Mouse (Mus musculus): ENCODE results near the gene Tmem186.

Tmem186 gene

DNA sequence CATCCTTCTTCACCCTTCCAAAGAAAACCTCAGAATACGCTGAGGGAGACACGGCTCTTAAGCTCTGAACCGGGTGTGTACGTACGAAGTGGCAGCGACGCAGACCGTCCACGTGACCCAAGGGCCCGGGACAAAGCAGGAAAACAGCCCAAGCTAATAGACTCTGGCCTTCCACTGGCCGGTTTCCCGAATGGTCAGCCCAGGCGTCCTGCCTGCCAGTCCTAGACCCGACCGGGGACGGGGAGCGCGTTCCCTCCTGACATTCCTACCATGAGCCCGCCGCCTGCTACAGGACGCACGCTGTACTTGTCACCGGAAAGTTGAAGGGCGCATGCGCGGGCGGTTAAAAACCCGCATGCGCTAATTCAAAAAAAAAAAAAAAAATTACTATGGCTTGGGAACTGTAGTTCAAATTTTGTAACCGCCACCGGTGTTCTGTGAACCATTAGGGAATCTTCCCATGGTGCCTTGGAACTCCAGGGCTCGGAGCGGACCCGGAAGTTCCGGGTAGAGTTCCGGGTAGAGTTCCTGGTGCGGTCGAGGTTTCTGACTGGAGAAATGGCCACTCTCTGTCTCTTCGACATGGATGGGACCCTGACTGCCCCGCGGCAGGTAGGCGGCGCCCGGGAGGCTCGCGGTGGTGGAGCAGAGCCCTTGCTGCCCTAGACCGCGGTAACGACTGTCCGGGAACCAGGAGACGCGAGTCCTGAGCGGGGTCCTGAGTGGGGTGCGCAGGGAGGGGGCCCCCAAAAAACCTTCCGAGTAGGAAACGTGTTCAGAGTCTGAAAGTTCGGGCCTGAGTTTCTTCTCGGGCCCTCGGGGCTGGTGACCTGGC lies at the start of gene Tmem186, which contains the start of gene Pmm2:
Tmem186 (minus strand) TSS at position 496 of the 835 bp plus-strand sequence.
Pmm2 (plus strand) TSS at position 458 of the 835 bp plus-strand sequence.
- DNase-seq: peak; percentile 78 to 84

DNA sequence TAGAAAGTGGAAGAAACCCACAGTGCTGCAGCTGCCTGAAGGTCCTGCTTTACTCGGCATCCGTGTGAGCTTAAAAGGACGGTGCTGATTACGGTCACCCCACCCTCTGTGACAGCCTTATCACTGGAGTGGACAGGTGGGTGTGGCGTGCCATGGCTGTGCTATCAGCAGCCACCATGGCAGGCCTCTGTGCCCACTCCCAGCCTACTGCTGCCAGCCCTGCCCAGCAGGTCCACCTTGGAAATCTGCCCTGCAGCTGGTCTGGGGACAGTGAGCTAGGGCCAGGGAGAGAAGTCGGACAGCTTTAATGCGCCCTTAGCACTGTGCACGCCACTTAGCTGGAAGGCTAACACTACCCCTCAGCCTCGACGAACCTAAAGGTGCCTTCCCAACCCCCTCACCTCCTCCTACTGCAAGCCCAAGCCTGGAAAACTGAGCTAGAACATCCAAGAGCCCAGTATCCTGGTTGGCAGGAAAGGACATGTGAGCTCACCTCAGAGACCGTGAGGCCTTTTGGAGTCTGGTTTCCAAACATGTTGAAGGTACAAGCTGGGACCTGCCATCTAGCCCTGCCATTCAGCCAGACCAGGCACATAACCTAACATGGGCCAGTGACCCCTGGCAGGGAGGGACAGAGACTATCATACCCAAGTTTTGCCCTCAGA lies 49.5 kb upstream of the Tmem186 start:
- no peak for DNase-seq

DNA sequence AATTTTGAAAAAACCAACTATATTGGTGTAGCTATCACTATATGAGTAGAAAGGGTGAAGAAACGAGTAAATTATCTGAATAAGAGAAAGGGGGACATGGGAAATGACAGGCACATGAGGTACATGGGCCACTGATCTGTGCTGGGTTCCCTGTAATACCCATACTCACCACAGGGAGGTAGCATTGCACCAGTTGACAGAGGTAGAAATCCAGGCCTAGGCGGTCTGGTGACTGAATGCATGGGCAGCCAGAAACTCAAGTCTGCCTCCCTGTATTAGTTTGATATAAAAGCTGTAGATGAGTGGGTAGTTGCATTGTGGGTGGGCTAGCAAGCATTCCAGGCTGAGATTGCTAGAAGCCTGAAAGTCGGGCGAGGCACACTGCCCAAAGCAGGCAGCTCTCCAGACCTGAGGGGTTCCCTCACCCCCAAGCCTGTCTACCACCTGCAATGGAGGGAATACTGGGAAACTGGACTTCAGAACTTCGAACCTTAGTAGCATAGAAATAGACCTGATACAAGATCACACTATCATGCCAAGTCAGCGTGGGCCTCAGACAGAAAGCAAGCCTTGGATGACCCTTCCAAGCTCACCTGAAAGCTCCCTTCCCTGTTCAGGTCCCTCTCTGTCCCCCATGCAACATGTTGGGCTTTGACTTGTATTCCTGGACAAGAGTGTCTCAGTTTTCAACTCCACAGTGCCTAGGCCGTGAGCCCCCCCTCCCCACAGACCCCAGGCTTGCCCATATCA lies 48.8 kb upstream of the Tmem186 start:
- peak; percentile 86 to 89 for DNase-seq

DNA sequence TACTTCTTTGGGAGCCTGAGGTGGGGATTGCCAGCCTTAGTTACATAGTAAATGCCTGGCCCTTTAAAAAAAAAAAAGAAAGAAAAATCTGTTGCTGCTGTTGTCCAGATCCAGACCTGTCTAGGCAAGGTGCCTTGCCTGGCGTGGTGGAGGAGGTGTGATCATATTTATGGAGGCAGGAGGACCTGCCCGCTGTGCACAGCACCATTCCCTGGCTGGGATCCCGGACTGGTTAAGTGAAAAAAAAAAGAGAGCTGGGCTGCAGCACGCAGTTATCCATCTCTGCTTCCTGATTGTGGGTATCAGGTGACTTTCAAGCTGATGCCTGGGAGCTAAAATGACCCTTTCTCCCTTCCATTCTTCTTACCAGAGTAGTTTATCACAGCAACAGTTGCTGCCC lies 47.6 kb upstream of the Tmem186 start:
- DNase-seq: no peak

DNA sequence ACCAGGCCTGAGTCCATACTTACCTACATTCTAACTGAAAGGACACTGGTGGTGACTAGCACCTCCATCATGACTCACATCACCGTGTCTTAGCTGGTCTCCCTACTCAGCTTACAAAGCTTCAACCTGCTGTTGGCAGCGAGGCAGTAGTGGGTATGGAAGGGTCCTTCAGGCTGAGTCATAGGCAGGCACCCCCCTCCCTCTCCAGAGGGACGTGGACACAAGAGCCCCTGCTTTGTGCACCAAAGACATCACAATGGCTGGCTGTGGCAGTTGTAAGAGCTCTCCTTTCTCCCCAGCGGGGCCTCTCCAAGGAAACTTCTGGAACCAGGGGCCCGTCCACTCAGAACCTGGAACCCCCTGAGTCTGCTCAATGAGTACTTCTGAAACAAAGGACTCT lies 43.0 kb upstream of the Tmem186 start, which contains the start of gene Gm5767:
Gm5767 (plus strand) TSS at position 301 of the 400 bp plus-strand sequence.
- DNase-seq: no peak

DNA sequence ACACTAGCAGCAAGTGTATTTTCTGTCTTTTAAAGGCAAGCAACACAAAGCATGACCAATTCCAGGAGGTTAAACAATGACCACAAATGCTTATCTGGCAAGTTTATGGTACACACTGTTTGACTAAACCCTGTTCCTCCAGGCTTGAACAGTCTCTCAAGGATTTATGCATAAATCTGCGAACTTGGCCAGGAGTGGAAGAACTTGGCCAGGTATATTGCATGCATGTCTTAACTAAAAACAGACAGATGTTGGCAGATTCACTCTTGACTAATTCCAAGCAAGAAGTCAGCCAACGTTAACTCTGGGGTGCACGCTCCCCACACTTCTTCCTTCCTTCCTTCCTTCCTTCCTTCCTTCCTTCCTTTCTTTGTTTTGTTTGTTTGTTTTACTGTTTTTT lies 42.3 kb upstream of the Tmem186 start:
- no peak for DNase-seq

DNA sequence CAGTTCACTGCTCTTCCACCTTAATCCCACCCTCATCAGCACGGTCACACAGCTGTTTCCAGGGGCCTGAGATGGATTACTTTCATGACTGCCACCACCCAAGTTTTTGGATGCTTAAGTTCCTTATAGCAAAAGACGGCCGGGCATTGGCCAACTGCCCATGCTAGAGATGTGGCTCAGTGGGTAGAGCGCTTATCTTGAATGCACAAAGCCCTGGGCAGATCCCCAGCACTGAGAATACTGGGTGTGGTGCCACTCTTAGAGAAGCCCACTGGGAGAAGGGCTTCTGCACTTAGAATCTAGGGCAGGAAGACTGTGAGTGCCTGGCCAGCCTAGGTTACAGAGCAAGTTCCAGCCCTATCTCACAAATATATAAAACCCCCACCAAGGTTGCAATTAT lies 41.2 kb upstream of the Tmem186 start:
- no peak for DNase-seq

DNA sequence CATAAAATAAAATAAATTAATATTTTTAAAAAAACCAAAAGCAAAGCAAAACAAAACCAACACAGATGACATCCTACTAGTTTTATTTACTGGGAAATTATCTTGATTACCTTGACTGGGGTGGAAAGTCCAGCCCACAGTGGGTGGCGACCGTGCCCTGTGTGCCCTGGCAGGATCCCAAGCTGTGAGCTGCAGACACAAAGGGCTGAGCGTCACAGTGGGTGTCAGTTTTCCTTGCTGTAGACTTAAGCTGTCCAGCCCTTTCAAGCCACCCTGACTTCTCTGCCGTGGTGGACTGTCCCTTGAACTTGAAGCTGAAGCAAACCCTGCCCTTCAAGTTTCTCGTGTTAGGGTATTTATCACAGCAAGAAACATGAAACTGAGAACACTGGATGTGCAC lies 40.5 kb upstream of the Tmem186 start:
- DNase-seq: no peak

DNA sequence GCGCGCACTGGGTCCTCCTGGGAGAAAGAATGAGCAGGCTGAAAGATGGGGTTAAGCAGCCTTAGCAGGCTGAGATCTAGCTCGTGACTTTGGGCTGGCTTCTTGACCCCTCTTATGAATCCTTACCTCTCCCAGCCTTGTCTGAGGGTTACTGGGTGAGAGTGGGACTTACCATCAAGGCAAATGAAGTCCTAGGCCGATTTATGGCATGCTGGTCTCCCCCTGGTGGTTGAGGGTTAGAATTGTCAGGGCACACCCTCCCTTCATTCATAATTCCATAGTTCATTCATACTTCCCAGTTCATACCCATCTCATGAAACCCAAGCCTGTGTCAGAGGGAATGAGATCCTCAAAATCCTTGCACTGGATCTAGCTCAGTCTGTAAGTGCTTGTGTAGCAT lies 39.3 kb upstream of the Tmem186 start:
- peak; percentile 77 to 78 for DNase-seq

DNA sequence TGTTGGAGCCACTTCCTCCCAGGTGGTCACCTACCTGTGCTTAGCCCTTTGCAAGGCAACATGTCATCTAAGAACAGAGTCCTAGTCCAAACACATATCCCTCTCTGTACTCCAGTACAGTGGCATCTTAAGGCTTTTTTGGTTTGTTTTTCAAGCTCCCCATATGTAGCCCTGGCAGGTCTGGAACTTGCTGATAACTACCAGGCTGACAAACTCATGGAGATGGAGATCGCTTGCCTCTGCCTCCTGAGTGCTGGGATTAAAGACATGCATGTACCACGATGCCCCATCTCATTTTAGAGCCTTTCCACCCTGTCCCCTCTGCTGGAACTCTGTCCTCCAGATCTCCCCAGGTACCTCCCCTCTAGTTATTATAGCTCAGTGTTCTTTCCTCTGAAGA lies 38.7 kb upstream of the Tmem186 start:
- no peak for DNase-seq

DNA sequence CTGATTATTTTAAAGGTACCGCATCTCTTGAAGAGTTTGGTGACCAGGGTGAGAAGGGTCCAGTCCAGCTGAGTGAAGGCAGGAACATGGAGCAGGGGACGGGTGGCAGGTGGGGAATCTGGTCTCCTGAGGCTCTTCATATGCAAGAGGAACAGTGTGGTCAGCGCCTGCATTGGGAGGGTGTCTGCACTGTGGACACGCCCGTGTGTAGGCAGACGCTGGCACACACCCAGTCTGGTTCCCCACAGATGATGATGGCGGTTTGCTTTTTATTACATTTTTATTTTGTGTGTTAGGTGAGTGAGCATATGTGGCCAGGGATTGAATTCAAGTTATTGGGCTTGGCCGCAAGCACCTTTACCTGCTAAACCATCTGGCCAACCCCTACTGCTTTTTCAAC lies 38.0 kb upstream of the Tmem186 start:
- no peak for DNase-seq

DNA sequence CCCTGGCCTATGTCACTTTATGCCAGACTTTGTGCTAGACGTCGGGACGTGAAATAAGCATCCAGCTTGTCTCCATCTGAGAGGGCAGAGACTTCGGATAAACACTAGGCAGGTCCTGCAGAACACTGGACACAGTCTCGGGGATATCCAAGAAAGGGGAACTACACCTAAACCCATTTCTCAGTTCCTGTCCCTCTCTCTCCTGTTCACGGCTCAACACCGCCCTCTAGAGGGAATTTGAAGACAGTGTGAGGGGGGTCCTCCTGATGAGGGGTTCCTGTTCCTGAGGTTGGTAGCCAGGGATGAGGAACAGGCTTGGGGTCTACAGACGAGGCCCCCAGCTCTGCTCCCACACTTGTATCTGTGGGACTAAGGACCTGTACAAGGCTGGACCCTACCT lies 36.7 kb upstream of the Tmem186 start:
- peak; percentile 79 to 83 for DNase-seq

DNA sequence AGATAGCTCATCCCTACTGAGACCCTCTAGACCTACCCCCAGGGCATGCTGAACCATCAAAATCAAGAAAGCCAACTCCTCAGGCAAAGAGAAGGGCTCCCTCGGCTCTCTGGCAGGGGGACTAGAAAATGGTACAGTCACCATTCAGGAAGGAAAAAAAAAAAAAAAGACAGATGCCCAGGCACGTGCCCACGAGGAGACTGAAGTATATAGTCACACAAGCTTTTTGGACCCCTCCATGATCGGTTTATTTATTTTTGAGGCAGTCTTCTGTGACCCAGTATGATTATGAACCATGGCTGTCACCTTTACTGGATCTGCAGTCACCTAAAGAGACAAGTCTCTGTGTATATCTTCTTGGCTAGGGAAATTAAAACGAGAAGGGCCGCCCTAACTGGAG lies 35.8 kb upstream of the Tmem186 start:
- no peak for DNase-seq

DNA sequence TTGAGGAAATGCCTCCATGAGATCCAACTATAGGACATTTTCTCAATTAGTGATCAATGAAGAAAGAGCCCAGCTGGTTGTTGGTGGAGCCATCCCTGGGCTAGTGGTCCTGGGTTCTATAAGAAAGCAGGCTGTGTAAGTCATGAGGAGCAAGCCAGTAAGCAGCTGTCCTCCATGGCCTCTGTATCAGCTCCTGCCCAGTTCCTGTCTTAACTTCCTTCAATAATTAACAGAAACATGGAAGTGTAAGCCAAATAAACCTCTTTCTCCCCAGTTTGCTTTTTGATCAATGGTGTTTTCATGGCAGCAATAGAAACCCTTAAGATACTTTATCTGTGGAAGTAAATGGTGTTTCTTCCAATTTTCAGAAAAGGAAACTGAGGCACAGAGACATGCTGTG lies 35.3 kb upstream of the Tmem186 start:
- no peak for DNase-seq

DNA sequence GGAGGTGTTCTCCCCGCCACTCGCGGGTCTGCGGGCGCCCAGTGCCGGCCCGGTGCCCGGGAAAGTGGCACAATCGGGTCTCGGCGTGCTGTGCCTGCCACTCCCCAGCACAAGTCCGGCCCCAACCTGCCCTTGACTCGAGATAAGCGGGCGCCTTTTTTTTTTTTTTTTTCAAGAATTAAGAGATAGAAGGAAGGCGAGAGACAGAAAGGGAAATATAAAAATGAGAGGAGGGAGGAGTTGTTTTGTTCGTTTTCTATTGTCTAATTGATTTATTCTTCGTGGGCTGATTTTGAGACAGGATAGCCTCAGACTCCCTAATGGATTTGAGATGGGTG lies 34.8 kb upstream of the Tmem186 start:
- no peak for DNase-seq

DNA sequence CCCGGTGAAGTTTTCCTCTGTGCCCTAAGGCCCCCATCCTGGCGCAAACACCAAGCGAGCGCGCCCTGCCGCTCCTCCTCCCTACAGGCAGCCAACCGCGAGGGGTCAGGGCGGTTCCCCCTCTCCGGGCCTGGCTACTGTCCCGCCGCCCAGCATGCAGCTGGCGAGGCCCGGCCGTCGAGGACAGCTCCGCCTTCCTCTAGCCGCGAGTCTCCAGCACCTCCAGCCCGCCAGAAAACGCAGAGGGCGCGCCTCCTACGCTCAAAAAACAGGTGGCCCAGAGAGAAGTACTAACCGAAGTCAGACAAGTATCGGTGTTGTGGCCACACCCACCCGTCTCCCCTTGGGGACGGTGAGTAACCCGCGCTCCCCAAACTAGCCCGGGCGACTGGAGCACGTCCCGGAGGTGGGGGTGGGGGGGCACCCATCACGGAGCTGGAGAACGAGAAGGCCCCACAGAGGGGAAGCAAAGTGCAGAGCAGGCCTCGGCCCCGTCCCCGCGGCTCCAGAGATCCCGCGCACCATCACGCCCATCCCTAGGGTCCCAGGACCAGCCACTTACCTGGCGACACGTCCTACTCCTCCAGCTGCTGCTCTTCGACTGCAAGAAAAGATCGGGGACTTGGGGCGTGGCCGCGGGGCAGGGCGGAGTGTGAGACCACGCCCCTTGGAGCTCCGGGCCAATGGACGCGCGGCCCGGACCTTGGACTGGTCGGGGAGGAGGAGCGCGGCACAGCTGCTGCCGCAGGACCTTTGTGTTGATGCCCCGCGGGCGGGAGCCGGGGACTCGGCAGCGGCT lies 34.2 kb upstream of the Tmem186 start, which contains the start of gene Carhsp1:
Carhsp1 (minus strand) TSS at position 605 of the 799 bp plus-strand sequence.
- peak; percentile 96 for DNase-seq

DNA sequence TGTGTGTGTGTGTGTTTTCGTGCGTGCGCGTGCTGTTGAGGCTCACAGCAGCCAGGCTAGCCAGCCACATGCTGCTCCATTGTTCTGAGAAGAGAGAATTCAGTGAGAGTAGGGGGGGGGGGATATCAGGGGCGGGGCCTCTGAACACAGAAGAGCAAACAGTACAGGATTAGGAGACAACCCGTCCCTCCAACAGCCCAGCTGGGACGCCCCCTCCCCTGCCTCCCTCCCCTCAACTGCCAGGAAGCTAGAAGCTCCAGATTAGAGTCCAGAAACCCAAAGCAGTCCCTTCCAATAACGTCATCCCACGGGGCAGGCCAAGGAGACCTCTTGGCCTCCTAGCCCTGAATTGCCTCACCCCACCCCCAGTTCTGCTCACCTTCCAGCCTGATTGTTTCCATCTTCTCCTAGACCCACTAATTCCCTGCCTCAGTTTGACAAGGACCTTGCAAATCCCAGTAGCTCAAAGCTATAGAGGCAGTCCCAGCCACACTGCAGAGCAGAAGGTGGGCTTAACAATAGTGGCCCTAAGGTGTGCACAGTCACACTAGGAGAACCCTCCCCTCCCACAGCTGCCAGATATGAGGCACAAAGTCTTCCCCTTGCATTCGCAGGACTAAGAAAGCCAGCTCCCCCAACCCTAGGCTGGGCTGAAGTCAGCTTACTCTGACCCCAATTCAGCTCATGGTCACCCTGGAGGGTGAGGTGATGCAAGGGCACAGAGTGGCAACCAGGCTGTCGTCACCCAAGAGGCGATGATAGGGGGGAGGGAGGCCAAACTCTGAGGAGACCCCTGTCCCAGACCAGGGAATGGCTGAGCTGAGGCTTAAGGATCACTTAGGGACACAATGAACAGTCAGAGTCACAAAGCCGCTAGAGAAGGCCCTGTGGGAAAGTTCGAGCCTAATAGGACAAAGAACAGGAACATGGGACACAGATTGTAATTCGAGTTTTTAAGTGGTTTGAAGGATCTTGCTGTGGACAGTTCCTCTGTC lies 32.8 kb upstream of the Tmem186 start:
- DNase-seq: no peak

DNA sequence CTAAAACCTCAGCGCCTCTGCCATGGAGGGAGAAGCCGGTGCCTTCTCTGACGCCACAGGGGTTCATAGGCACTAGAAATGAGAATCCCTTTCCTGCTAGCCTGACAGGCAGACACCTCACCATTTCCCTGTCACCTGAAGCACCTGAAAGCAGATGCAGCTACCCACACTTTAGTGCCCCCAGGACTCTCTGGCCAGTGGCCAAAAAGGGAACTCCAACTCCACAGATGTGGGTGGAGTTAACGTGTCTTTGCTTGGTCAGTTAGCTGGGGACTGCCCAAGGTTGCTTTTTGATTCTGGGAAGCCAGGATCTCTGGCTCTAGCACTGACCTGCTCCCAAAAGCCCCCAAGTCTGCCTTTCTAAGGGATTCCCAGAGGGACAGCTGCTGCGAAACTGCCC lies 31.9 kb upstream of the Tmem186 start:
- DNase-seq: no peak

DNA sequence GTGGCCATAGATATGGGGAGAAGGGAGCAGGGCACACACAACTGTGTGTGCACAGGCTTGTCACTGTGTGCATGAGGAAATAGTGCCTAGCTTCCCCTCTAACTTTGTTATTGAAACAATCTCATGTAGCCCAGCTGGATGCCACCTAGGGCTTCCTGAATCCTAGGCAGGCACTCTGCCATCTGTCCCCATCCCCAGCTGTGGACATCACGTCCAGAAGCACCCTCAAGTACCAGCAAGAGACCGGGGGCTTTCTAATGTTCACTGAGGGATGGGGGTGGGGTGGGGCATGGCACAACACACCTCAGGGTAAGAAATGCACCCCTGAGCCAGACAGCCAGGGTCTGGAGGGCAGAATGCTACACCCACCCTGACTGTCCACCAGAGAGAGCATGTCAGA lies 30.9 kb upstream of the Tmem186 start:
- no peak for DNase-seq

DNA sequence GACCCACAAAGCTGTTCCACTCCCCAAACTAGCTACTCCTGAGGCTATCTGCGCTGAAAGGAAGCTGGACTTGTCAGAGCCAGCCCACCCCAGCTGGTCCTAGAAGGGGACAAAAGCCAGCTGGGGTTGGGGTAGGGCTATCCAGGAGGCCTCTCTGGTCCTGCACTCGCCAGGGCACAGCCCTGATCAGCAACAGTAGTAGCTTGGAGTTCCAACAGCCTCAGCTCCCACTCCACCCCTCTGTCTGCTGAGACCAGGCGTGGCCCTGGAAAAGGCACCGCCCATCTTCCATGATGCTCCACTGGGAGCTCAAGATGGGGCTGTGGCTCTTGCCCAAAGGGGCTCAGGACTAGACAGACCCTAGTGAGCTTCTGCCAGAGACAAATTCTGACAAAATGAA lies 30.3 kb upstream of the Tmem186 start:
- no peak for DNase-seq

DNA sequence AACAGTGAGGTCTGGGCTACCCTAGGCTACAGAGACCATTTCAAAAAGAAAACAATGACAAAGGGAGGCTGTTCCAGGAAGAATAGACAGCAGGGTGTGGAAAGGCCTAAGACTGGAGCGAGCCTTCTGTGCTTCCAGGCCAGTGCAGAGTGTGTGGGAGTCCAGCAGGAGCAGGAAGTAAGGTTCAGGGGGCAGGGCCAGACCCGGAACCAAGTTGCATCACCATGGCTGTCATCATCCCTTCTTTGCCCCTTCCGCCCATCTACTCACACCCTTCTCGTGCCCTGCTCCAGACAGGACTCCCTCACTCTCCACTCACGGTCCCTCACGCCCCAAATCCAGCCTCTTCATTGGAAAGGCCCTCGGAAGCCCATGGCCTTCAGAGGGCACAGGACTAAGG lies 29.7 kb upstream of the Tmem186 start:
- DNase-seq: no peak
